Mouse (Mus musculus) neural tube, embryonic 15.5 days (tissue): Measurements from ENCODE around the gene Rbfox3. TPM values are rescaled to one million over a fixed set of nuclear protein-coding genes. Genes with fewer than 3 reads are reported as not detected.

Experiments
- ATAC-seq: fragments of 200-750 bp; cut with Nextera tagmentation; 2 replicates; pipeline ENCODE4 v1.8.0; 2017; ENCODE audit warnings: mild to moderate bottlenecking, moderate TSS enrichment, moderate library complexity; ENCODE audit not compliant: low FRiP score
- H3K27ac ChIP-seq: fragments of 300-500 bp; sonication (generic); replicated peaks from 2 replicates; pipeline ENCODE4 v1.5.1; 2015; ENCODE audit warnings: mild to moderate bottlenecking, inconsistent platforms
- H3K27me3 ChIP-seq: fragments of 300-500 bp; sonication (generic); replicated peaks from 2 replicates; pipeline ENCODE4 v1.6.1; 2015; ENCODE audit warnings: inconsistent platforms
- H3K36me3 ChIP-seq: fragments of 300-500 bp; sonication (generic); 2 replicates; pipeline ENCODE4 v1.6.1; 2015; ENCODE audit warnings: inconsistent platforms
- H3K4me1 ChIP-seq: fragments of 300-500 bp; sonication (generic); 2 replicates; pipeline ENCODE4 v1.6.1; 2015; ENCODE audit warnings: inconsistent platforms
- H3K4me2 ChIP-seq: fragments of 300-500 bp; sonication (generic); 2 replicates; pipeline ENCODE4 v1.6.1; 2015; ENCODE audit warnings: inconsistent platforms, mild to moderate bottlenecking, moderate library complexity
- H3K4me3 ChIP-seq: fragments of 300-500 bp; sonication (generic); replicated peaks from 2 replicates; pipeline ENCODE4 v1.5.1; 2015; ENCODE audit warnings: mild to moderate bottlenecking, inconsistent platforms
- H3K9ac ChIP-seq: fragments of 300-500 bp; sonication (generic); replicated peaks from 2 replicates; pipeline ENCODE4 v1.6.1; 2015; ENCODE audit warnings: mild to moderate bottlenecking, inconsistent platforms
- H3K9me3 ChIP-seq: fragments of 300-500 bp; sonication (generic); replicated peaks from 2 replicates; pipeline ENCODE4 v1.6.1; 2016; ENCODE audit warnings: inconsistent platforms
- WGBS: fragments of 180-500 bp; shearing (Covaris S2); methylation state at CpG from one replicate; pipeline ENCODE4 v1.1.7; 2015; ENCODE audit warnings: mixed read lengths; 5-methylcytosine and 5-hydroxymethylcytosine counted together
- polyA plus RNA-seq: library from polyadenylated mRNA; unstranded; fragments of >200 nt; fragmentation: Nextera tagmentation; extraction: Ambion mirVana; gene quantifications from 2 replicates; pipeline ENCODE4 v1.2.1, GENCODE M21; 2015

Gene Rbfox3
- polyA plus RNA-seq, 1 experiment from 2014 or later = 99.8 TPM

- Histone ChIP-seq H3K36me3 (no peaks in the 10 kb centered on the region), H3K4me3 (no peak overlapping the region), H3K27me3 (no peaks in the 10 kb centered on the region), H3K9me3 (no peaks in the 10 kb centered on the region), H3K9ac (no peak overlapping the region), H3K4me1 (peaks cover 32% of the 10 kb centered on the region), H3K27ac (no peak overlapping the region), H3K4me2 (no peak overlapping the region)
- ATAC-seq = no peak
- WGBS = 85% methylated on average over 5 of the region's 5 CpGs
Observed at GRCm38 (mm10) chr11:118731655-118732054, 179.7 kb downstream of the Rbfox3 start.

GRCm38 (mm10) chr11:118729373-118729772 is 182.0 kb downstream of the Rbfox3 start:
- Histone ChIP-seq H3K9me3 (no peaks in the 10 kb centered on the region), H3K36me3 (no peaks in the 10 kb centered on the region), H3K4me3 (no peak overlapping the region), H3K4me1 (peaks cover 40% of the 10 kb centered on the region), H3K4me2 (no peak overlapping the region), H3K27ac (peak overlapping the region; percentile 61; the same call in 1 of the 2 replicates), H3K9ac (no peak overlapping the region), H3K27me3 (no peaks in the 10 kb centered on the region)
- WGBS = 49% methylated on average over 8 of the region's 8 CpGs
- no peak for ATAC-seq

- ATAC-seq = no peak
- Histone ChIP-seq H3K36me3 (no peaks in the 10 kb centered on the region), H3K27me3 (no peaks in the 10 kb centered on the region), H3K4me1 (peaks cover 41% of the 10 kb centered on the region), H3K4me3 (no peak overlapping the region), H3K4me2 (no peak overlapping the region), H3K27ac (peak overlapping the region; percentile 61; the same call in 1 of the 2 replicates), H3K9me3 (no peaks in the 10 kb centered on the region), H3K9ac (no peak overlapping the region)
- 49% methylated on average over 12 of the region's 12 CpGs for WGBS
Observed at GRCm38 (mm10) chr11:118728797-118729196, 182.6 kb downstream of the Rbfox3 start.

GRCm38 (mm10) chr11:118728083-118728551 is 183.3 kb downstream of the Rbfox3 start:
- no peak for ATAC-seq
- no peaks in the 10 kb centered on the region for H3K9me3 ChIP-seq
- H3K4me1 ChIP-seq = peaks cover 48% of the 10 kb centered on the region
- no peak overlapping the region for H3K4me2 ChIP-seq
- no peaks in the 10 kb centered on the region for H3K27me3 ChIP-seq
- H3K4me3 ChIP-seq = no peak overlapping the region
- 38% methylated on average over 8 of the region's 8 CpGs for WGBS
- no peaks in the 10 kb centered on the region for H3K36me3 ChIP-seq
- no peak overlapping the region for H3K9ac ChIP-seq
- H3K27ac ChIP-seq = peak overlapping the region; percentile 61; the same call in 1 of the 2 replicates

- Histone ChIP-seq H3K9me3 (no peaks in the 10 kb centered on the region), H3K4me3 (no peak overlapping the region), H3K36me3 (no peaks in the 10 kb centered on the region), H3K27ac (no peak overlapping the region), H3K9ac (no peak overlapping the region), H3K4me1 (peaks cover 56% of the 10 kb centered on the region), H3K27me3 (no peaks in the 10 kb centered on the region), H3K4me2 (no peak overlapping the region)
- ATAC-seq = no peak
- 84% methylated on average over 8 of the region's 8 CpGs for WGBS
Observed at GRCm38 (mm10) chr11:118726430-118726829, 185.0 kb downstream of the Rbfox3 start.

- no peaks in the 10 kb centered on the region for H3K36me3 ChIP-seq
- WGBS = 85% methylated on average over 8 of the region's 8 CpGs
- H3K4me2 ChIP-seq = no peak overlapping the region
- H3K4me1 ChIP-seq = peaks cover 53% of the 10 kb centered on the region
- H3K27me3 ChIP-seq = no peaks in the 10 kb centered on the region
- H3K4me3 ChIP-seq = no peak overlapping the region
- no peak overlapping the region for H3K27ac ChIP-seq
- no peak for ATAC-seq
- no peak overlapping the region for H3K9ac ChIP-seq
- H3K9me3 ChIP-seq = no peaks in the 10 kb centered on the region
Observed at GRCm38 (mm10) chr11:118724423-118724822, 187.0 kb downstream of the Rbfox3 start.

GRCm38 (mm10) chr11:118723166-118723565 is 188.2 kb downstream of the Rbfox3 start:
- no peaks in the 10 kb centered on the region for H3K36me3 ChIP-seq
- ATAC-seq = no peak
- peak overlapping the region; percentile 42 for H3K27ac ChIP-seq
- H3K4me3 ChIP-seq = no peak overlapping the region
- H3K9me3 ChIP-seq = no peaks in the 10 kb centered on the region
- no peak overlapping the region for H3K9ac ChIP-seq
- peaks cover 41% of the 10 kb centered on the region for H3K4me1 ChIP-seq
- no peaks in the 10 kb centered on the region for H3K27me3 ChIP-seq
- H3K4me2 ChIP-seq = no peak overlapping the region
- WGBS = 74% methylated on average over 8 of the region's 8 CpGs

- 71% methylated on average over 6 of the region's 6 CpGs for WGBS
- Histone ChIP-seq H3K27me3 (no peaks in the 10 kb centered on the region), H3K27ac (peak overlapping the region; percentile 42), H3K4me1 (peaks cover 42% of the 10 kb centered on the region), H3K9me3 (no peaks in the 10 kb centered on the region), H3K4me2 (no peak overlapping the region), H3K4me3 (no peak overlapping the region), H3K36me3 (no peaks in the 10 kb centered on the region), H3K9ac (no peak overlapping the region)
- ATAC-seq = no peak
Observed at GRCm38 (mm10) chr11:118721898-118722297, 189.5 kb downstream of the Rbfox3 start.

- Histone ChIP-seq H3K4me3 (no peak overlapping the region), H3K4me1 (peaks cover 81% of the 10 kb centered on the region), H3K36me3 (no peaks in the 10 kb centered on the region), H3K9ac (no peak overlapping the region; the same call in 1 of the 2 replicates), H3K4me2 (peak overlapping the region; percentile 32), H3K27ac (peak overlapping the region; percentile 80), H3K9me3 (no peaks in the 10 kb centered on the region), H3K27me3 (no peaks in the 10 kb centered on the region)
- no peak for ATAC-seq
- 40% methylated on average over 26 of the region's 26 CpGs for WGBS
Observed at GRCm38 (mm10) chr11:118714601-118715524, 196.5 kb downstream of the Rbfox3 start.

- 0 out of 2 replicates have a peak overlapping the region, but pooled peaks have one; percentile 1 for H3K4me2 ChIP-seq
- ATAC-seq = no peak
Observed at GRCm38 (mm10) chr11:118712761-118713160, 198.6 kb downstream of the Rbfox3 start.

GRCm38 (mm10) chr11:118712058-118712457 is 199.3 kb downstream of the Rbfox3 start:
- no peaks in the 10 kb centered on the region for H3K36me3 ChIP-seq
- no peaks in the 10 kb centered on the region for H3K9me3 ChIP-seq
- ATAC-seq = no peak
- H3K27ac ChIP-seq = peak overlapping the region; percentile 79
- H3K27me3 ChIP-seq = no peaks in the 10 kb centered on the region
- WGBS = 53% methylated on average over 9 of the region's 9 CpGs
- H3K4me2 ChIP-seq = no peak overlapping the region
- H3K4me1 ChIP-seq = peaks cover 71% of the 10 kb centered on the region
- no peak overlapping the region for H3K9ac ChIP-seq
- no peak overlapping the region for H3K4me3 ChIP-seq

More at GRCm38 (mm10) chr11:118712761-118713160, 198.6 kb downstream of the Rbfox3 start:
- Histone ChIP-seq H3K36me3 (no peaks in the 10 kb centered on the region), H3K27me3 (no peaks in the 10 kb centered on the region), H3K4me3 (no peak overlapping the region), H3K27ac (peak overlapping the region; percentile 80), H3K9ac (no peak overlapping the region), H3K4me1 (peaks cover 78% of the 10 kb centered on the region), H3K9me3 (no peaks in the 10 kb centered on the region)
- WGBS = 47% methylated on average over 4 of the region's 4 CpGs

- Histone ChIP-seq H3K9ac (no peak overlapping the region), H3K4me2 (no peak overlapping the region), H3K4me1 (peaks cover 53% of the 10 kb centered on the region), H3K27me3 (no peaks in the 10 kb centered on the region), H3K36me3 (no peaks in the 10 kb centered on the region), H3K4me3 (no peak overlapping the region), H3K27ac (no peak overlapping the region), H3K9me3 (no peaks in the 10 kb centered on the region)
- no peak for ATAC-seq
- WGBS = 75% methylated on average over 5 of the region's 5 CpGs
Observed at GRCm38 (mm10) chr11:118710035-118710434, 201.4 kb downstream of the Rbfox3 start.
